Mouse (Mus musculus) C2C12 (cell line): Measurements from ENCODE around the gene Irf9. TPM values are rescaled to one million over a fixed set of nuclear protein-coding genes. Genes with fewer than 3 reads are reported as not detected.
A peak's percentile ranks its signal among the peaks of the same experiment; 100 is the strongest.

Experiments used
- H3K27me3 ChIP-seq: one replicate; pipeline ENCODE4 v1.6.1; 2011; ENCODE audit not compliant: control insufficient read depth, insufficient read depth, insufficient read length
- H3K36me3 ChIP-seq: one replicate; pipeline ENCODE4 v1.6.1; 2011; ENCODE audit not compliant: control insufficient read depth, insufficient read depth
- H3K4me3 ChIP-seq: one replicate; pipeline ENCODE4 v1.5.1; 2011; ENCODE audit warnings: mild to moderate bottlenecking, control low read depth; ENCODE audit not compliant: poor library complexity, insufficient read depth, severe bottlenecking
- H3K79me2 ChIP-seq: one replicate; pipeline ENCODE4 v1.6.1; 2011; ENCODE audit not compliant: control insufficient read depth, insufficient read depth
- H3K79me3 ChIP-seq: one replicate; pipeline ENCODE4 v1.6.1; 2011; ENCODE audit warnings: low read depth, control low read depth
- H3ac ChIP-seq: one replicate; pipeline ENCODE3; 2011; ENCODE audit warnings: low read depth; ENCODE audit not compliant: control insufficient read depth, insufficient read length
- CEBPB ChIP-seq: IDR thresholded peaks from one replicate; pipeline ENCODE4 v1.6.1; 2011; ENCODE audit warnings: low read depth, mild to moderate bottlenecking, control low read depth, moderate library complexity
- CTCF ChIP-seq: IDR thresholded peaks from one replicate; pipeline ENCODE4 v1.5.1; 2011; ENCODE audit not compliant: control insufficient read depth, insufficient read depth, insufficient read length
- FOSL1 ChIP-seq: IDR thresholded peaks from one replicate; pipeline ENCODE4 v1.8.0; 2011; ENCODE audit warnings: mild to moderate bottlenecking, low read length; ENCODE audit not compliant: poor library complexity, insufficient read depth, severe bottlenecking
- MAX ChIP-seq: IDR thresholded peaks from one replicate; pipeline ENCODE4 v1.6.1; 2011; ENCODE audit warnings: mild to moderate bottlenecking, control low read depth
- MYOD1 ChIP-seq: IDR thresholded peaks from one replicate; pipeline ENCODE4 v1.6.1; 2011; ENCODE audit warnings: low read depth; ENCODE audit not compliant: control insufficient read depth, insufficient read length
- MYOG ChIP-seq: IDR thresholded peaks from one replicate; pipeline ENCODE4 v1.6.1; 2011; ENCODE audit not compliant: control insufficient read depth, insufficient read length; ENCODE audit errors: extremely low read depth
- USF1 ChIP-seq: IDR thresholded peaks from one replicate; pipeline ENCODE4 v1.6.1; 2011; ENCODE audit warnings: low read depth, mild to moderate bottlenecking, control low read depth, moderate library complexity
- polyA plus RNA-seq: library from polyadenylated mRNA; unstranded; fragments of >200 nt; fragmentation: generic; extraction: Trizol; gene quantifications from one replicate; pipeline ENCODE4 v1.2.1, GENCODE M21; 2012; ENCODE audit warnings: missing spikeins

The Irf9 gene
- polyA plus RNA-seq, 1 experiment: 3.3 TPM

DNA sequence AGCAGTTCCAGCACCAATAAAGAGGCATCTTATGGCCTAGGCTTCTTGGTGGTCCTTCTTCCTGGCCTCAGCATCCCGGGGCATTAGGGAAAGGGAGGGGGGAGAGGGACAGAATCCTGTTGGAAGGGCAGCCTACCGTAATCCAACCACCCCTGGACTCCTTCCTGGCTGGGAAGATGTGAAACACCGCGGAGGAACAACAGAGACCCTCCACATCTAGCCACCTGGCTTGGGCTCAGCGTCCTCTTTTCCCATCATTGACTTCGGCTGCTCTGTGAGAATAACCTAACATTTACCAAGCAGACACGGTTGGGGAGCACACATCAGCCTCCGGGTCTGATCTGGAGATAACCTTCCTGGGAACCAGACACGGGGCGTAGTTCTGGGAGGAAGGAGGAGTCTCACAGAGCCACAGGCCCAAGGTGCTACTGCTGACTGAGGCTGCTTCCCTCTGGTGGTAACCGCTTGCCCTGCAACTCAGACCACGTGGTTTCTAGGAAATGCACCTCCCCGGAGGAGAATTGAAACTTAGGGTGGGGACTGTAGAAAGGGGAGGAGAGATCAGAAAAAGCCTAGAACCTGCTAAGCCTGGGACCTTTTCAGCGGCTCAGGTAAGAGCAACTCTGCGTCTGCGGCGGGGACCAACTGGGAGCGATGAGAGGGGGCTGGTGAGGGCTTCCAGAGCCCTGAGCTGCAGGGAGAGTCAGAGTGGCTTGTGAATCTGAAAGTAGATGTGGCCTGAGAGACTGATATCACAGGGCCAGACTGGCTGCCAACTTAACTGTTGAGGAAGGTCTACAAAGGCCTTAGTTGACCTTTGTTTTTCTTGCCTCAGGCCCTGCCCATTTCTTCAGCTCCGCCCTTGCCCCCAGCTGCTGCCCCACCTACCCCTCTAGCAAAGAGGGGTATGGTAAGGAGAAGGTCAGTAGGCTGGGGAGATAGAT, 534 bp downstream of the Irf9 start:
- TF ChIP-seq MAX: peak; percentile 75
- no peak for TF ChIP-seq MYOG
- peak; percentile 89 for TF ChIP-seq USF1
- peak; percentile 61 for TF ChIP-seq CTCF
- peaks cover 70% of the 10 kb centered on the region for H3K36me3 ChIP-seq

DNA sequence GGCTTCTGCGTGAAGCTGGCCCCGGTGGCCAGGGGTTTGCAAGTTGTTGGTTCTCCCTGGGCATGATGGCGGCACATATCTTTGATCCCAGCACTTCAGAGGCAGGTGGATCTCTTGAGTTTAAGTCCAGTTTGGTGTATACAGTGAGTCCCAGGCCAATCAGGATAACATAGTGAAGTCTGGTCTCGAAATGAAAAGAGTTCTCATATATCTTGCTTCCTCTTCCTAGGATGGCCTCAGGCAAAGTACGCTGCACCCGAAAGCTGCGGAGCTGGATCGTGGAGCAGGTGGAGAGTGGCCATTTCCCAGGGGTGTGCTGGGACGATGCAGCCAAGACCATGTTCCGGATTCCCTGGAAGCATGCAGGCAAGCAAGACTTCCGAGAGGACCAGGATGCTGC, 1.5 kb downstream of the Irf9 start:
- no peaks in the 10 kb centered on the region for H3K27me3 ChIP-seq
- no peaks in the 10 kb centered on the region for H3K79me3 ChIP-seq
- H3K79me2 ChIP-seq: no peaks in the 10 kb centered on the region
- H3K36me3 ChIP-seq: peaks cover 70% of the 10 kb centered on the region
- H3ac ChIP-seq: no peak overlapping the region
- TF ChIP-seq CTCF (no peak), MAX (no peak), FOSL1 (no peak), MYOG (no peak), USF1 (no peak), CEBPB (no peak), MYOD1 (no peak)
- H3K4me3 ChIP-seq: no peak overlapping the region

More for the DNA sequence above, 534 bp downstream of the Irf9 start:
- Histone ChIP-seq H3K79me2 (no peaks in the 10 kb centered on the region), H3K4me3 (no peak overlapping the region), H3ac (no peak overlapping the region), H3K79me3 (no peaks in the 10 kb centered on the region), H3K27me3 (no peaks in the 10 kb centered on the region)

DNA sequence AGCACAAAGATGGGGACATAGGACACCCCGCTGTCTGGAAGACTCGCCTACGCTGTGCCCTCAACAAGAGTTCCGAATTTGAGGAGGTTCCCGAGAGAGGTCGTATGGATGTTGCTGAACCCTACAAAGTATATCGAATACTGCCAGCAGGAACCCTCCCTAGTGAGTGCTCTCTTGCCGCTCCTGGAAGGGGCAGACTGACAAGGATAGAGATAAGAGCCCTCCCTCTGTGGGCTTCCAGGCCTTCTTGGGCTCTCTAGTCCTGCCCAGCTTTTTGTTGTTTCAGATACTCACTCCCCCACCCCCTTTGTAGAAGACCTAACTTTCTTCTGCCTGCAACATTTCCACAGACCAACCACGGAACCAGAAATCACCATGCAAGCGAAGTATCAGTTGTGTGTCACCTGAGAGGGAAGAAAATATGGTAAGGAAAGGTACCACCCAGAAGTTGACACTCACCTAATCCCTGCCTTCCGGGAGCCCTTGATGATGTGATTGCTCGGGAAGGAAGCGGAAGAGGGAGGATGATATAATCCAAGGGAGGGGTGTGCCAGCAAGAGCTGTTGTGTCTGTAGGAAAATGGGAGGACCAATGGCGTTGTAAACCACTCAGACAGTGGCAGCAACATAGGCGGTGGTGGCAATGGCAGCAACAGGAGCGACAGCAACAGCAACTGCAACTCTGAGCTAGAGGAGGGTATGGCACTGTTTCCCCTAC, 2.5 kb downstream of the Irf9 start:
- Histone ChIP-seq H3K36me3 (peaks cover 60% of the 10 kb centered on the region), H3K4me3 (no peak overlapping the region), H3K27me3 (no peaks in the 10 kb centered on the region), H3K79me3 (no peaks in the 10 kb centered on the region), H3ac (no peak overlapping the region), H3K79me2 (no peaks in the 10 kb centered on the region)
- TF ChIP-seq CTCF (no peak), FOSL1 (no peak), CEBPB (no peak), MYOG (no peak), MAX (no peak), MYOD1 (no peak), USF1 (no peak)

GRCm38 (mm10) chr14:55608339-55608738, 5.0 kb downstream of the Irf9 start:
- Histone ChIP-seq H3K79me3 (no peaks in the 10 kb centered on the region), H3ac (no peak overlapping the region), H3K4me3 (no peak overlapping the region), H3K79me2 (no peaks in the 10 kb centered on the region), H3K36me3 (peaks cover 42% of the 10 kb centered on the region), H3K27me3 (no peaks in the 10 kb centered on the region)
- no peak for TF ChIP-seq CTCF
- no peak for TF ChIP-seq MYOD1
- TF ChIP-seq MAX: no peak
- no peak for TF ChIP-seq USF1
- no peak for TF ChIP-seq FOSL1
- no peak for TF ChIP-seq CEBPB
- no peak for TF ChIP-seq MYOG

GRCm38 (mm10) chr14:55613346-55613745, 10.0 kb downstream of the Irf9 start:
- Histone ChIP-seq H3K4me3 (no peak overlapping the region), H3K79me2 (no peaks in the 10 kb centered on the region), H3K27me3 (no peaks in the 10 kb centered on the region), H3K36me3 (peaks cover 14% of the 10 kb centered on the region), H3ac (no peak overlapping the region), H3K79me3 (no peaks in the 10 kb centered on the region)
- TF ChIP-seq MAX (no peak), MYOG (no peak), USF1 (no peak), FOSL1 (no peak)
